Mouse (Mus musculus) lung, postnatal 25 days (tissue): ENCODE results near the gene Ccdc73.

ENCODE experiments used
- DNase-seq: peaks from one replicate; pipeline ENCODE4 v3.0.0; 2022; ENCODE audit warnings: low spot score

The Ccdc73 gene

GRCm38 (mm10) chr2:105028806-105029205 is 161.2 kb downstream of the Ccdc73 start:
- no peak for DNase-seq

- no peak for DNase-seq
These were observed 162.9 kb downstream of the Ccdc73 start for GRCm38 (mm10) chr2:105030505-105030904.

GRCm38 (mm10) chr2:105034084-105034483 is 166.5 kb downstream of the Ccdc73 start:
- DNase-seq, result no peak

GRCm38 (mm10) chr2:105035985-105036384 is 168.4 kb downstream of the Ccdc73 start:
- no peak for DNase-seq

GRCm38 (mm10) chr2:105036401-105037070 is 168.9 kb downstream of the Ccdc73 start:
- DNase-seq, result no peak

- no peak for DNase-seq
These were observed 170.5 kb downstream of the Ccdc73 start for GRCm38 (mm10) chr2:105037956-105038569.

- DNase-seq, result no peak
These were observed 171.3 kb downstream of the Ccdc73 start for GRCm38 (mm10) chr2:105038879-105039278.

GRCm38 (mm10) chr2:105040859-105041258 is 173.3 kb downstream of the Ccdc73 start:
- peak; percentile 16 for DNase-seq

GRCm38 (mm10) chr2:105043152-105043551 is 175.5 kb downstream of the Ccdc73 start:
- DNase-seq, result no peak

- no peak for DNase-seq
These were observed 180.7 kb downstream of the Ccdc73 start for GRCm38 (mm10) chr2:105048301-105048700.

- no peak for DNase-seq
These were observed 187.9 kb downstream of the Ccdc73 start for GRCm38 (mm10) chr2:105055529-105055928.

- no peak for DNase-seq
These were observed 191.0 kb downstream of the Ccdc73 start for GRCm38 (mm10) chr2:105058577-105059116.

GRCm38 (mm10) chr2:105062741-105063372 is 195.3 kb downstream of the Ccdc73 start:
- no peak for DNase-seq
